Mouse (Mus musculus) ES-Bruce4 (cell line): ENCODE data around the gene Fyb2. TPM values are rescaled to one million over a fixed set of nuclear protein-coding genes. Genes with fewer than 3 reads are reported as not detected.

Source experiments
- H3K27ac ChIP-seq: 2 replicates; pipeline ENCODE4 v1.5.1; 2012; ENCODE audit warnings: low read length, inconsistent platforms; ENCODE audit not compliant: insufficient read depth
- H3K27me3 ChIP-seq: 2 replicates; pipeline ENCODE4 v1.6.1; 2012; ENCODE audit warnings: mild to moderate bottlenecking, low read length, inconsistent platforms; ENCODE audit not compliant: control insufficient read depth, poor library complexity, insufficient read depth, severe bottlenecking
- H3K36me3 ChIP-seq: 2 replicates; pipeline ENCODE4 v1.6.1; 2012; ENCODE audit warnings: inconsistent platforms, mild to moderate bottlenecking, low read length, moderate library complexity; ENCODE audit not compliant: control insufficient read depth, poor library complexity, insufficient read depth, severe bottlenecking
- H3K4me1 ChIP-seq: one replicate; pipeline ENCODE4 v1.8.1; 2011; ENCODE audit warnings: low read length; ENCODE audit not compliant: control insufficient read depth, insufficient read depth
- H3K4me3 ChIP-seq: 2 replicates; pipeline ENCODE4 v1.5.1; 2011; ENCODE audit warnings: low read depth, mild to moderate bottlenecking, low read length
- H3K9ac ChIP-seq: 2 replicates; pipeline ENCODE4 v1.6.1; 2012; ENCODE audit warnings: low read depth, mild to moderate bottlenecking, inconsistent platforms; ENCODE audit not compliant: poor library complexity, severe bottlenecking
- H3K9me3 ChIP-seq: replicated peaks from 2 replicates; pipeline ENCODE4 v1.6.1; 2012; ENCODE audit warnings: mild to moderate bottlenecking, low read length, inconsistent platforms; ENCODE audit not compliant: control insufficient read depth, poor library complexity, insufficient read depth, severe bottlenecking
- CTCF ChIP-seq: IDR thresholded peaks from one replicate; pipeline ENCODE4 v1.8.1; 2011; ENCODE audit warnings: low read depth, low read length
- EP300 ChIP-seq: IDR thresholded peaks from 2 replicates; pipeline ENCODE4 v1.6.1; 2011; ENCODE audit warnings: low read depth, low read length; ENCODE audit not compliant: insufficient read depth
- POLR2A ChIP-seq: IDR thresholded peaks from one replicate; pipeline ENCODE4 v1.8.1; 2011; ENCODE audit warnings: low read length; ENCODE audit not compliant: insufficient read depth
- polyA plus RNA-seq: library from polyadenylated mRNA; stranded (reverse); fragments of >200 nt; gene quantifications from 2 replicates; pipeline ENCODE4 v1.2.4, GENCODE M21; 2011; ENCODE audit warnings: low read depth; ENCODE audit not compliant: missing spikeins, insufficient read depth, insufficient read length

Gene Fyb2
- polyA plus RNA-seq, 1 experiment = 0.25 TPM

- Histone ChIP-seq H3K36me3 (no peaks in the 10 kb centered on the region), H3K9me3 (no peaks in the 10 kb centered on the region), H3K27ac (no peak overlapping the region), H3K4me3 (no peak overlapping the region), H3K9ac (no peak overlapping the region), H3K27me3 (no peaks in the 10 kb centered on the region), H3K4me1 (no peaks in the 10 kb centered on the region)
- TF ChIP-seq CTCF (no peak), POLR2A (no peak), EP300 (no peak)
Observed at GRCm38 (mm10) chr4:104975162-104975830, 62.0 kb downstream of the Fyb2 start.

- TF ChIP-seq EP300 (no peak), CTCF (no peak), POLR2A (no peak)
- no peaks in the 10 kb centered on the region for H3K4me1 ChIP-seq
- H3K27me3 ChIP-seq = no peaks in the 10 kb centered on the region
- no peaks in the 10 kb centered on the region for H3K9me3 ChIP-seq
- no peaks in the 10 kb centered on the region for H3K36me3 ChIP-seq
- no peak overlapping the region for H3K27ac ChIP-seq
- no peak overlapping the region for H3K4me3 ChIP-seq
- H3K9ac ChIP-seq = no peak overlapping the region
Observed at GRCm38 (mm10) chr4:104985960-104986632, 72.8 kb downstream of the Fyb2 start.

- no peak overlapping the region for H3K9ac ChIP-seq
- no peaks in the 10 kb centered on the region for H3K4me1 ChIP-seq
- H3K27ac ChIP-seq = no peak overlapping the region
- H3K4me3 ChIP-seq = no peak overlapping the region
- H3K27me3 ChIP-seq = no peaks in the 10 kb centered on the region
- no peaks in the 10 kb centered on the region for H3K9me3 ChIP-seq
- no peaks in the 10 kb centered on the region for H3K36me3 ChIP-seq
- TF ChIP-seq EP300 = no peak
- TF ChIP-seq CTCF = no peak
- TF ChIP-seq POLR2A = no peak
Observed at GRCm38 (mm10) chr4:104987631-104988030, 74.4 kb downstream of the Fyb2 start.

- H3K27ac ChIP-seq = no peak overlapping the region
- H3K4me1 ChIP-seq = no peaks in the 10 kb centered on the region
- H3K9ac ChIP-seq = no peak overlapping the region
- TF ChIP-seq EP300 (no peak), POLR2A (no peak), CTCF (no peak)
- H3K4me3 ChIP-seq = no peak overlapping the region
- no peaks in the 10 kb centered on the region for H3K36me3 ChIP-seq
- no peaks in the 10 kb centered on the region for H3K27me3 ChIP-seq
- no peaks in the 10 kb centered on the region for H3K9me3 ChIP-seq
Observed at GRCm38 (mm10) chr4:104988102-104988501, 74.8 kb downstream of the Fyb2 start.

GRCm38 (mm10) chr4:104988709-104989108, 75.5 kb downstream of the Fyb2 start:
- no peaks in the 10 kb centered on the region for H3K27me3 ChIP-seq
- TF ChIP-seq POLR2A (no peak), EP300 (no peak)
- H3K36me3 ChIP-seq = no peaks in the 10 kb centered on the region
- H3K9ac ChIP-seq = no peak overlapping the region
- H3K27ac ChIP-seq = no peak overlapping the region
- no peak overlapping the region for H3K4me3 ChIP-seq
- no peaks in the 10 kb centered on the region for H3K4me1 ChIP-seq
- H3K9me3 ChIP-seq = no peaks in the 10 kb centered on the region

- TF ChIP-seq EP300 (no peak), CTCF (no peak), POLR2A (no peak)
- no peak overlapping the region for H3K27ac ChIP-seq
- no peaks in the 10 kb centered on the region for H3K36me3 ChIP-seq
- H3K9me3 ChIP-seq = no peaks in the 10 kb centered on the region
- H3K27me3 ChIP-seq = no peaks in the 10 kb centered on the region
- H3K4me3 ChIP-seq = no peak overlapping the region
- H3K9ac ChIP-seq = no peak overlapping the region
- no peaks in the 10 kb centered on the region for H3K4me1 ChIP-seq
Observed at GRCm38 (mm10) chr4:104990016-104990415, 76.8 kb downstream of the Fyb2 start.
